Mouse (Mus musculus): ENCODE data around the gene Dctpp1. TPM values are rescaled to one million over a fixed set of nuclear protein-coding genes. Genes with fewer than 3 reads are reported as not detected.
A peak's percentile ranks its signal among the peaks of the same experiment; 100 is the strongest.

Gene Dctpp1
- polyA plus RNA-seq, 1 experiment from 2014 or later, result 292 TPM

- DNase-seq (ENCODE audit: low spot score) (peak; percentile 96), ATAC-seq (ENCODE audit: insufficient number of reproducible peaks, low FRiP score, low TSS enrichment, low read depth) (peak; percentile 82)
- Histone ChIP-seq H3K9me3 (ENCODE audit: control insufficient read depth, low read length) (no peaks in the 10 kb centered on the region), H3K4me2 (ENCODE audit: low read depth, severe bottlenecking) (peak within 1 kb of the TSS; percentile 91), H3K27me3 (ENCODE audit: control insufficient read depth, insufficient read depth, low read length) (no peaks in the 10 kb centered on the region), H3K9ac (ENCODE audit: low read length) (peak within 1 kb of the TSS; percentile 96), H3K36me3 (ENCODE audit: control insufficient read depth, insufficient read depth, low read length) (peaks cover 10% of the 10 kb centered on the region; the same call in 1 of the 2 replicates), H3K4me1 (ENCODE audit: control insufficient read depth, insufficient read depth, low read length) (no peaks in the 10 kb centered on the region), H3K4me3 (ENCODE audit: low read depth, low read length) (peak within 1 kb of the TSS; percentile 84), H3K27ac (replicated peaks; ENCODE audit: low read depth, low read length) (peak within 1 kb of the TSS; percentile 81)
- 3% methylated on average over 39 of the region's 39 CpGs for WGBS
These were observed 13.6 kb upstream of the Dctpp1 start, which contains the start of gene Sephs2 for GRCm38 (mm10) chr7:127273925-127274789. TSS of gene Sephs2 (minus strand) at chr7:127274055.

DNA sequence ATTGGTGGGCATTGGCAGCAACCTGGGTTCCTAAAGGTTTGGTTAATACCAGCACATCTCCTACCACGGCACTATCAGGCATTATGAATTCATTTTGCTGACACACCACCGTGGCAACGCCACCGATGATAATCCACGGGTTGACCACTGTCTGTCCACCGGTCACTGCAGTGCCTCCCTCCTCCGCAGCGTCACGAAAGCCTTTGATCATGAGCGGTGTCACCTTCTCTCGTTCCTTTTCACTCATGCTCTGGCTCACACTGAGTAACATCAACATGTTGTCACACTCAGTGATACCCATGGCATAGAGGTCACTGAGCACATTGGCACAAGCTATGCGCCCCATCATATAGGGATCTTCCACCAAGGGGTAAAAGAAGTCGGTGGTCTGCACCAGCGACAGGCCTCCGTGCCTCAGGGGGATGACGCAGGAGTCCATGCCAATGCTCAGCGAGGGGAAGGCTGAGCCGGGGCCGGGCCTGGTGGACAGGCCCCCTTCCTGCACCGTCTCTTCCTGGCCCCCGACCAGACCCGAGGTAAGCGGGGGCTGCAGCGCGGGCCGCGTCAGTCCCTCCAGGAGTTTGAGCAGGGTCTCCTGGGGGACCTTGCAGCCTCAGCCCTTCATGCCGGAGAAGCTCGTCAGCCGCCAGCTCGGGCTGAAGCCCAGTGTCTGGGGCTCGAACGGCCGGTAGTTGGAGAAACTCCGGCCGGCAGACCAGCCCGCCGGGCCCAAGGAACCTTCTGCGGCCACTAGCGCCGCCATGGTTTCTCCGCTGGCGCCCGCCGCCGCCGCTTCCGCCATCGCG, 12.8 kb upstream of the Dctpp1 start:
- Histone ChIP-seq H3K27me3 (ENCODE audit: control insufficient read depth, insufficient read depth, low read length) (no peaks in the 10 kb centered on the region), H3K4me2 (ENCODE audit: low read depth, severe bottlenecking) (peak overlapping the region; percentile 91), H3K27ac (replicated peaks; ENCODE audit: low read depth, low read length) (peak overlapping the region; percentile 81), H3K9ac (ENCODE audit: low read length) (peak overlapping the region; percentile 96), H3K4me3 (ENCODE audit: low read depth, low read length) (peak overlapping the region; percentile 84), H3K4me1 (ENCODE audit: control insufficient read depth, insufficient read depth, low read length) (no peaks in the 10 kb centered on the region), H3K36me3 (ENCODE audit: control insufficient read depth, insufficient read depth, low read length) (peaks cover 12% of the 10 kb centered on the region; the same call in 1 of the 2 replicates), H3K9me3 (ENCODE audit: control insufficient read depth, low read length) (no peaks in the 10 kb centered on the region; the same call in 1 of the 2 replicates)
- ATAC-seq (ENCODE audit: insufficient number of reproducible peaks, low FRiP score, low TSS enrichment, low read depth) (peak; percentile 61), DNase-seq (ENCODE audit: low spot score) (peak; percentile 58)
- WGBS, result 18% methylated on average over 49 of the region's 50 CpGs

DNA sequence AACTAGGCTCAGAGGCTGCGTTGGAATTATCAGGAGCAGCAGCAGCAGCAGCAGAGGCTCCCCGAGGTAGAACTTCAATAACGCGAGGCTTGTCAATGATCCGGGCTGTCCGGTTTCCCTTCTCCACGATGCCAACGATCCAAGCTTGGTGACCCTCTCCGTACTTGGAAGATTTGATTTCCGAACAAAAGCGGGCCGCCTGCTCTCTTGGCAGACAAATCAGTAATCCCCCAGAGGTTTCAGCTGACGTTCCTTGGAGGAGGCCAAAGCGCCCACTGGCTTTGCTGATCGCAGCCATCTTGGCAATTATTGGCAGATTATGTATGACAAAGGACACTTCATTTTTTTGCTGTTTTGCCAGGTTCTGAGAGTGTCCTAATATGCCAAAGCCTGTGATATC, 12.1 kb upstream of the Dctpp1 start:
- H3K9me3 ChIP-seq (ENCODE audit: control insufficient read depth, low read length), result no peaks in the 10 kb centered on the region; the same call in 1 of the 2 replicates
- no peak overlapping the region for H3K27ac ChIP-seq (replicated peaks; ENCODE audit: low read depth, low read length)
- H3K9ac ChIP-seq (ENCODE audit: low read length), result no peak overlapping the region
- no peaks in the 10 kb centered on the region for H3K4me1 ChIP-seq (ENCODE audit: control insufficient read depth, insufficient read depth, low read length)
- H3K4me3 ChIP-seq (ENCODE audit: low read depth, low read length), result no peak overlapping the region; the same call in 1 of the 2 replicates
- no peak for DNase-seq (ENCODE audit: low spot score)
- peaks cover 12% of the 10 kb centered on the region; the same call in 1 of the 2 replicates for H3K36me3 ChIP-seq (ENCODE audit: control insufficient read depth, insufficient read depth, low read length)
- no peaks in the 10 kb centered on the region for H3K27me3 ChIP-seq (ENCODE audit: control insufficient read depth, insufficient read depth, low read length)
- H3K4me2 ChIP-seq (ENCODE audit: low read depth, severe bottlenecking), result peak overlapping the region; percentile 91; the same call in 1 of the 2 replicates
- 96% methylated on average over 15 of the region's 15 CpGs for WGBS
- ATAC-seq (ENCODE audit: insufficient number of reproducible peaks, low FRiP score, low TSS enrichment, low read depth), result no peak

DNA sequence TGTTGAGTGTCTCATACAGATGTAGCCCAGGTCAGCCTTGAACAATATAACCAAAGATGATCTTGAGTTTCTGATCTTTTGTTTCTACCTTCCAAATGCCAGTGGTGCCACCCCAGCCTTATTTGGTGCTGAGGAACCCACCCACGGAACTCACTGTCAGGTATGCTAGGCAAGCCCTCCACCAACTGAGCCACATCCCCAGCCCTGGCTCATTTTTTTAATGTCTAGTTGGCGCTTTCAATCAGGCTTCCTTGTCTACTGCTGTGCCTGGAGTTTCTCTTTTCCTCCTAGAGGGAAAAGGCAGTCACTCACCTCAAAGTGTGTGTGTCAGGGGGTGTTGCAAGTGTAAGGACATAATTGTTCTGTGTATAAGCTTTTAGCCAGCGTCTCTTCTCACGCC, 10.6 kb upstream of the Dctpp1 start:
- 94% methylated on average over 4 of the region's 4 CpGs for WGBS
- H3K9ac ChIP-seq (ENCODE audit: low read length), result no peak overlapping the region
- no peaks in the 10 kb centered on the region; the same call in 1 of the 2 replicates for H3K9me3 ChIP-seq (ENCODE audit: control insufficient read depth, low read length)
- H3K4me2 ChIP-seq (ENCODE audit: low read depth, severe bottlenecking), result no peak overlapping the region
- H3K4me1 ChIP-seq (ENCODE audit: control insufficient read depth, insufficient read depth, low read length), result no peaks in the 10 kb centered on the region
- ATAC-seq (ENCODE audit: insufficient number of reproducible peaks, low FRiP score, low TSS enrichment, low read depth) (no peak), DNase-seq (ENCODE audit: low spot score) (no peak)
- H3K27ac ChIP-seq (replicated peaks; ENCODE audit: low read depth, low read length), result no peak overlapping the region
- H3K27me3 ChIP-seq (ENCODE audit: control insufficient read depth, insufficient read depth, low read length), result no peaks in the 10 kb centered on the region
- H3K36me3 ChIP-seq (ENCODE audit: control insufficient read depth, insufficient read depth, low read length), result peaks cover 12% of the 10 kb centered on the region; the same call in 1 of the 2 replicates
- H3K4me3 ChIP-seq (ENCODE audit: low read depth, low read length), result no peak overlapping the region

GRCm38 (mm10) chr7:127270666-127271065, 10.2 kb upstream of the Dctpp1 start:
- Histone ChIP-seq H3K9me3 (ENCODE audit: control insufficient read depth, low read length) (no peaks in the 10 kb centered on the region; the same call in 1 of the 2 replicates), H3K4me1 (ENCODE audit: control insufficient read depth, insufficient read depth, low read length) (no peaks in the 10 kb centered on the region)
- no peak for ATAC-seq (ENCODE audit: insufficient number of reproducible peaks, low FRiP score, low TSS enrichment, low read depth)

GRCm38 (mm10) chr7:127270256-127270655, 9.7 kb upstream of the Dctpp1 start:
- no peak overlapping the region for H3K27ac ChIP-seq (replicated peaks; ENCODE audit: low read depth, low read length)
- H3K4me3 ChIP-seq (ENCODE audit: low read depth, low read length), result no peak overlapping the region
- no peak overlapping the region for H3K4me2 ChIP-seq (ENCODE audit: low read depth, severe bottlenecking)
- H3K9me3 ChIP-seq (ENCODE audit: control insufficient read depth, low read length), result no peaks in the 10 kb centered on the region; the same call in 1 of the 2 replicates
- H3K4me1 ChIP-seq (ENCODE audit: control insufficient read depth, insufficient read depth, low read length), result no peaks in the 10 kb centered on the region
- H3K9ac ChIP-seq (ENCODE audit: low read length), result no peak overlapping the region
- H3K27me3 ChIP-seq (ENCODE audit: control insufficient read depth, insufficient read depth, low read length), result no peaks in the 10 kb centered on the region
- WGBS, result 96% methylated on average over 2 of the region's 2 CpGs
- H3K36me3 ChIP-seq (ENCODE audit: control insufficient read depth, insufficient read depth, low read length), result peaks cover 12% of the 10 kb centered on the region; the same call in 1 of the 2 replicates
- no peak for DNase-seq (ENCODE audit: low spot score)
- ATAC-seq (ENCODE audit: insufficient number of reproducible peaks, low FRiP score, low TSS enrichment, low read depth), result no peak

More at GRCm38 (mm10) chr7:127270666-127271065, 10.2 kb upstream of the Dctpp1 start:
- no peak for DNase-seq (ENCODE audit: low spot score)
- H3K27me3 ChIP-seq (ENCODE audit: control insufficient read depth, insufficient read depth, low read length), result no peaks in the 10 kb centered on the region
- H3K27ac ChIP-seq (replicated peaks; ENCODE audit: low read depth, low read length), result no peak overlapping the region
- 96% methylated on average over 5 of the region's 5 CpGs for WGBS
- peaks cover 12% of the 10 kb centered on the region; the same call in 1 of the 2 replicates for H3K36me3 ChIP-seq (ENCODE audit: control insufficient read depth, insufficient read depth, low read length)
- no peak overlapping the region for H3K9ac ChIP-seq (ENCODE audit: low read length)
- no peak overlapping the region for H3K4me3 ChIP-seq (ENCODE audit: low read depth, low read length)
- no peak overlapping the region for H3K4me2 ChIP-seq (ENCODE audit: low read depth, severe bottlenecking)

GRCm38 (mm10) chr7:127263526-127263925, 3.0 kb upstream of the Dctpp1 start:
- H3K4me3 ChIP-seq (ENCODE audit: low read depth, low read length), result no peak overlapping the region
- H3K9ac ChIP-seq (ENCODE audit: low read length), result no peak overlapping the region
- WGBS, result 98% methylated on average over 3 of the region's 3 CpGs
- ATAC-seq (ENCODE audit: insufficient number of reproducible peaks, low FRiP score, low TSS enrichment, low read depth) (no peak), DNase-seq (ENCODE audit: low spot score) (no peak)
- no peaks in the 10 kb centered on the region for H3K27me3 ChIP-seq (ENCODE audit: control insufficient read depth, insufficient read depth, low read length)
- peaks cover 4% of the 10 kb centered on the region; the same call in 1 of the 2 replicates for H3K4me1 ChIP-seq (ENCODE audit: control insufficient read depth, insufficient read depth, low read length)
- no peaks in the 10 kb centered on the region; the same call in 1 of the 2 replicates for H3K9me3 ChIP-seq (ENCODE audit: control insufficient read depth, low read length)
- H3K4me2 ChIP-seq (ENCODE audit: low read depth, severe bottlenecking), result no peak overlapping the region
- peaks cover 3% of the 10 kb centered on the region; the same call in 1 of the 2 replicates for H3K36me3 ChIP-seq (ENCODE audit: control insufficient read depth, insufficient read depth, low read length)
- no peak overlapping the region for H3K27ac ChIP-seq (replicated peaks; ENCODE audit: low read depth, low read length)

All from limb, embryonic 11.5 days (tissue).